Mouse (Mus musculus): Measurements from ENCODE around the gene Gm3854. TPM values are rescaled to one million over a fixed set of nuclear protein-coding genes. Genes with fewer than 3 reads are reported as not detected.
"Not testable (repeated sequence)": the region's sequence is repeated elsewhere in the genome, so short reads cannot be mapped to it uniquely, and the experiment has no call there.

Gm3854 gene
- polyA plus RNA-seq, 1 experiment, result 0.22 TPM

DNA sequence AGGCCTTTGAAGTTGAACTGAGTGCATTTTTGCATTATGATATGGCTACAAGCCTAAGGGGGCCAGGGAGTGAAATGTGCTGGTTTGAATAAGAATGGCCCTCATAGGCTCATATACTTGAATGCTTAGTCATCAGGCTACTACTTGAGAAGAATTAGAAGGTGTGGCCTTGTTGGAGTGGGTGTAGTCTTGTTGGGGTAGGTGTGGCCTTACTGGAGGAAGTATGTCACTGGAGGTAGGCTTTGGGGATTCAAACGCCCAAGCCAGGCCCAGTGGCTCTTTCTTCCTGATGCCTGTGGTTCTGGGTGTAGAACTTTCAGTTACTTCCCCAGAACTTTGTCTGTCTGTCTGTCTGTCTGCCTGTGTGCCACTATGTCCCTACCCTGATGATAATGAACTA lies 21.2 kb downstream of the Gm3854 start:
- no peak for DNase-seq
- WGBS, result 82% methylated on average over 1 of the region's 1 CpGs
- no peaks in the 10 kb centered on the region for H3K36me3 ChIP-seq (ENCODE audit: control insufficient read depth, insufficient read depth, low read length)
- TF ChIP-seq CTCF (IDR thresholded peaks at IDR 0.05; ENCODE audit: borderline replicate concordance, control insufficient read depth, extremely low read depth, insufficient read depth, low read length, poor library complexity) (no peak), POLR2A (IDR thresholded peaks at IDR 0.05; ENCODE audit: control insufficient read depth, extremely low read depth, insufficient read depth, low read length, poor library complexity) (no peak)
- H3K27me3 ChIP-seq (ENCODE audit: control insufficient read depth, insufficient read depth, low read length), result no peaks in the 10 kb centered on the region
- peaks cover 3% of the 10 kb centered on the region for H3K4me1 ChIP-seq (replicated peaks; ENCODE audit: control insufficient read depth, insufficient read depth, low read length)
- no peak overlapping the region for H3K27ac ChIP-seq (ENCODE audit: control insufficient read depth, insufficient read depth, low read length)
- H3K4me3 ChIP-seq (ENCODE audit: control insufficient read depth, insufficient read depth, low read length), result no peak overlapping the region

DNA sequence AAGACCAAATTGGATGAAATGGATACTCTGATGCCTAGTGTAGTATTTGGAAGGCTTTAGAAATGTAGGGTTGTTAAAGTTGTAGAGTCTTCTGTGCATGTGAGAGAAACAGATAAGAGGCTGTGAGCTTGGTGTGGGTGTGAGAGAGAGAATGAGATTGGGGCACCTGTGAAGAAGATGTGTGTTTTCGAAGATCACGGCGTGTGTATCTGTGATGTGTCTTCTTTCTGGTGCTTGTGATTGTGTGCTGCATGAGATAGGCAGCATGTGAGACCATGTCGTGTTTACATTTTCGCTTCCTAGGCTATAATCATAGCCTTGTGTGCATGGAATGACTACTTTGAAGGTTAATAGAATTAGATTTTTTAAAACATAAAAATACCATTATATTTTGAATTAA lies 23.6 kb downstream of the Gm3854 start:
- TF ChIP-seq POLR2A (IDR thresholded peaks at IDR 0.05; ENCODE audit: control insufficient read depth, extremely low read depth, insufficient read depth, low read length, poor library complexity), result no peak
- no peak for TF ChIP-seq CTCF (IDR thresholded peaks at IDR 0.05; ENCODE audit: borderline replicate concordance, control insufficient read depth, extremely low read depth, insufficient read depth, low read length, poor library complexity)
- 98% methylated on average over 5 of the region's 5 CpGs for WGBS
- DNase-seq, result no peak
- H3K4me1 ChIP-seq (replicated peaks; ENCODE audit: control insufficient read depth, insufficient read depth, low read length), result peaks cover 3% of the 10 kb centered on the region
- H3K36me3 ChIP-seq (ENCODE audit: control insufficient read depth, insufficient read depth, low read length), result no peaks in the 10 kb centered on the region
- H3K27ac ChIP-seq (ENCODE audit: control insufficient read depth, insufficient read depth, low read length), result no peak overlapping the region
- H3K4me3 ChIP-seq (ENCODE audit: control insufficient read depth, insufficient read depth, low read length), result no peak overlapping the region
- no peaks in the 10 kb centered on the region for H3K27me3 ChIP-seq (ENCODE audit: control insufficient read depth, insufficient read depth, low read length)

DNA sequence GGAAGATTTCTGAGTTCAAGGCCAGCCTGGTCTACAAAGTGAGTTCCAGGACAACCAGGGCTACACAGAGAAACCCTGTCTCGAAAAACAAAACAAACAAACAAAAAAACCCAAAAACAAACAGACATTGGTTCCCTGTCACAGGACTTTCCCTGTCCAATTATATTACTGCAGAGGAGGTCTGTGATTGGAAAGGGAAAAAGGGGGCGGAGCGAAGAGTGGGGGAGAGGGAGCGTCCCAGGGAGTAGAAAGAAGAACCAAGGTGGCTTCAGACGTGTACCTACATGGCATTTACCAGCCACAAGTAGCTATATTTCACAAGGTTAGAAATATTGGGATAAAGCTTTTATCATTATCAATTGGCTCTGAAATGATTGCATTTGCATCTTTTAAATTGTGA lies 24.6 kb downstream of the Gm3854 start:
- not testable (repeated sequence) for H3K27ac ChIP-seq (ENCODE audit: control insufficient read depth, insufficient read depth, low read length); H3K36me3 ChIP-seq (ENCODE audit: control insufficient read depth, insufficient read depth, low read length); H3K27me3 ChIP-seq (ENCODE audit: control insufficient read depth, insufficient read depth, low read length); DNase-seq; H3K4me1 ChIP-seq (replicated peaks; ENCODE audit: control insufficient read depth, insufficient read depth, low read length); H3K4me3 ChIP-seq (ENCODE audit: control insufficient read depth, insufficient read depth, low read length)
- WGBS, result 94% methylated on average over 5 of the region's 5 CpGs

DNA sequence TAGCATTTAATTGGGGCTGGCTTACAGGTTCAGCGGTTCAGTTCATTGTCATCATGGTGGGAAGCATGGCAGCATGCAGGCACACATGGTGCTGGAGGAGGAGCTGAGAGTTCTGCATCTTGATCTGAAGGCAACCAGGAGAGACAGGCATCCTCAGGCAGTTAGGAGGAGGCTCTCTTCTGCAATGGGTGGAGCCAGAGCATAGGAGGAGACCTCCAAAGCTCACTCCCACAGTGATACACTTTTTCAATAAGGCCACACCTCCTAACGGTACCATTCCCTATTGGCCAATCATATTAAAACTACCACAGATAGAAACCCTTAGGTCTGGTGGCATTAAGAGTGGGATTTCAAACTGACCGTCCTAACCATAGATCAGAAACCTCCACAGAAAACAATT lies 25.9 kb downstream of the Gm3854 start:
- Histone ChIP-seq H3K27me3 (ENCODE audit: control insufficient read depth, insufficient read depth, low read length) (no peaks in the 10 kb centered on the region), H3K4me1 (replicated peaks; ENCODE audit: control insufficient read depth, insufficient read depth, low read length) (no peaks in the 10 kb centered on the region), H3K4me3 (ENCODE audit: control insufficient read depth, insufficient read depth, low read length) (no peak overlapping the region), H3K27ac (ENCODE audit: control insufficient read depth, insufficient read depth, low read length) (no peak overlapping the region), H3K36me3 (ENCODE audit: control insufficient read depth, insufficient read depth, low read length) (no peaks in the 10 kb centered on the region)
- TF ChIP-seq POLR2A (IDR thresholded peaks at IDR 0.05; ENCODE audit: control insufficient read depth, extremely low read depth, insufficient read depth, low read length, poor library complexity), result no peak
- no peak for TF ChIP-seq CTCF (IDR thresholded peaks at IDR 0.05; ENCODE audit: borderline replicate concordance, control insufficient read depth, extremely low read depth, insufficient read depth, low read length, poor library complexity)
- no peak for DNase-seq
- 95% methylated on average over 3 of the region's 3 CpGs for WGBS

DNA sequence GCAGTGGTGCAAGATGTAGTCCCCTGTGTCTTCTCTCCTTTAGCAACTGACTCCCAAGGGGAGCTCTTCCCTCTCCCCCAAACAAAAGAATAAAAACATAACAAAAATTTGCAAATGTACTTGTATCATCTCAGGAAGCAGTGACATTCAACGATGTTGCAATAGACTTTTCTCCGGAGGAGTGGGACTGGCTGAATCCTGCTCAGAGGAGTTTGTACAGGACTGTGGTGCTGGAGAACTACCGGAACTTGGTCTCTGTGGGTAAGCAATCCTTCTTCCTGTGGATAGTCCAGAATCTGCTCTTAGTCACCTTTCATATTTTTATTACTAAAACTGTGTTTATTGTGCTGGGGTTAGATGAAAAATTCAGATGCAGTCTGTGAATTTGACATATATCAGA lies 29.4 kb downstream of the Gm3854 start:
- no peaks in the 10 kb centered on the region for H3K27me3 ChIP-seq (ENCODE audit: control insufficient read depth, insufficient read depth, low read length)
- no peak for DNase-seq
- 94% methylated on average over 3 of the region's 3 CpGs for WGBS
- no peak overlapping the region for H3K27ac ChIP-seq (ENCODE audit: control insufficient read depth, insufficient read depth, low read length)
- TF ChIP-seq CTCF (IDR thresholded peaks at IDR 0.05; ENCODE audit: borderline replicate concordance, control insufficient read depth, extremely low read depth, insufficient read depth, low read length, poor library complexity) (no peak), POLR2A (IDR thresholded peaks at IDR 0.05; ENCODE audit: control insufficient read depth, extremely low read depth, insufficient read depth, low read length, poor library complexity) (no peak)
- H3K4me1 ChIP-seq (replicated peaks; ENCODE audit: control insufficient read depth, insufficient read depth, low read length), result no peaks in the 10 kb centered on the region
- H3K4me3 ChIP-seq (ENCODE audit: control insufficient read depth, insufficient read depth, low read length), result no peak overlapping the region
- no peaks in the 10 kb centered on the region for H3K36me3 ChIP-seq (ENCODE audit: control insufficient read depth, insufficient read depth, low read length)

DNA sequence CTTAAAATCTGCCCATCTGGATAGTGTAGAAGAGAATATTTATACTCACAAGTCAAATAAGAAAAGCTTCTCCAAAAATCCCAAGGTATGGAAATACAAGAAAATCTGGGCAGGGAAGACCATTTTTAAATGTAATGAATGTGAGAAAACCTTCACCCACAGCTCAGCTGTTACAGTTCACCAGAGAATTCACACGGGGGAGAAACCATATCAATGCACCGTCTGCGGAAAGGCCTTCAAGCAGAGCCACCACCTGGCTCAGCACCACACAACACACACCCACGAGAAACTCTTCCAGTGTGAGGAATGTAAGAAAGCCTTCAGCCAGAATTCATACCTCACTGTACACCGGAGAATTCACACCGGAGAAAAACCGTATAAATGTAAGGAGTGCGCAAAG lies 34.9 kb downstream of the Gm3854 start:
- peaks cover 8% of the 10 kb centered on the region for H3K4me1 ChIP-seq (replicated peaks; ENCODE audit: control insufficient read depth, insufficient read depth, low read length)
- H3K4me3 ChIP-seq (ENCODE audit: control insufficient read depth, insufficient read depth, low read length), result no peak overlapping the region
- H3K36me3 ChIP-seq (ENCODE audit: control insufficient read depth, insufficient read depth, low read length), result no peaks in the 10 kb centered on the region
- H3K27me3 ChIP-seq (ENCODE audit: control insufficient read depth, insufficient read depth, low read length), result no peaks in the 10 kb centered on the region
- no peak overlapping the region for H3K27ac ChIP-seq (ENCODE audit: control insufficient read depth, insufficient read depth, low read length)
- no peak for DNase-seq
- no peak for TF ChIP-seq POLR2A (IDR thresholded peaks at IDR 0.05; ENCODE audit: control insufficient read depth, extremely low read depth, insufficient read depth, low read length, poor library complexity)
- TF ChIP-seq CTCF (IDR thresholded peaks at IDR 0.05; ENCODE audit: borderline replicate concordance, control insufficient read depth, extremely low read depth, insufficient read depth, low read length, poor library complexity), result no peak
- WGBS, result 93% methylated on average over 8 of the region's 8 CpGs

DNA sequence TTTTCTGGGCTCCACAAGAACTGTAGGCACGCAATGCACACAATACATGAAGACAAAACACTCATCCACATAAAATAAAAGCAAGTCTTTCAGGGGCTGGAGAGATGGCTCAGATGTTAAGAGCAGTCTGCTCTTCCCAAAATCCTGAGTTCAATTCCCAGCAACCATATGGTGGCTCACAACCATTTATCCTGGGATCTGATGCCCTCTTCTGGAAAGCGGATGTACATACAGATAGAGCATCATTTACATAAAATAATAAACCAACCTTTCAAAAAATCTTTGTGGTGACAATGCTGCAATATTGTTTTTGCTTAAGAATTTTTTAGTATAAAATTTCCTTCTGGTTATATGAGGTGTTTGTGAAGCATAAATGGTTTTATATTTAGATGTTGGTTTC lies 37.9 kb downstream of the Gm3854 start:
- peaks cover 10% of the 10 kb centered on the region for H3K4me1 ChIP-seq (replicated peaks; ENCODE audit: control insufficient read depth, insufficient read depth, low read length)
- no peak overlapping the region for H3K4me3 ChIP-seq (ENCODE audit: control insufficient read depth, insufficient read depth, low read length)
- H3K27me3 ChIP-seq (ENCODE audit: control insufficient read depth, insufficient read depth, low read length), result no peaks in the 10 kb centered on the region
- H3K27ac ChIP-seq (ENCODE audit: control insufficient read depth, insufficient read depth, low read length), result no peak overlapping the region
- TF ChIP-seq CTCF (IDR thresholded peaks at IDR 0.05; ENCODE audit: borderline replicate concordance, control insufficient read depth, extremely low read depth, insufficient read depth, low read length, poor library complexity) (no peak), POLR2A (IDR thresholded peaks at IDR 0.05; ENCODE audit: control insufficient read depth, extremely low read depth, insufficient read depth, low read length, poor library complexity) (no peak)
- no peak for DNase-seq
- no peaks in the 10 kb centered on the region for H3K36me3 ChIP-seq (ENCODE audit: control insufficient read depth, insufficient read depth, low read length)
- 90% methylated on average over 2 of the region's 2 CpGs for WGBS
